Mouse (Mus musculus) bone marrow macrophage, adult 2 months (primary cell): Measurements from ENCODE around the gene Fbxw9.

ENCODE experiments used
- CTCF ChIP-seq: IDR thresholded peaks from 2 replicates; pipeline ENCODE4 v1.5.1; 2012; ENCODE audit warnings: low read depth, mild to moderate bottlenecking, low read length, moderate library complexity
- POLR2A ChIP-seq: IDR thresholded peaks from 2 replicates; pipeline ENCODE4 v1.6.1; 2012; ENCODE audit warnings: mild to moderate bottlenecking, low read depth, low read length, borderline replicate concordance

GRCm38 (mm10) chr8:85083108-85083813 lies 23.4 kb downstream of the Fbxw9 start, which contains the start of gene Man2b1:
- no peak for TF ChIP-seq CTCF
- TF ChIP-seq POLR2A, result peak; percentile 99
